Mouse (Mus musculus): ENCODE measurements around the gene Dcun1d5. TPM values are rescaled to one million over a fixed set of nuclear protein-coding genes. Genes with fewer than 3 reads are reported as not detected.
"Not testable (repeated sequence)": the region's sequence is repeated elsewhere in the genome, so short reads cannot be mapped to it uniquely, and the experiment has no call there.

Dcun1d5 gene
- polyA plus RNA-seq, 1 experiment from 2014 or later, result 111 TPM

DNA sequence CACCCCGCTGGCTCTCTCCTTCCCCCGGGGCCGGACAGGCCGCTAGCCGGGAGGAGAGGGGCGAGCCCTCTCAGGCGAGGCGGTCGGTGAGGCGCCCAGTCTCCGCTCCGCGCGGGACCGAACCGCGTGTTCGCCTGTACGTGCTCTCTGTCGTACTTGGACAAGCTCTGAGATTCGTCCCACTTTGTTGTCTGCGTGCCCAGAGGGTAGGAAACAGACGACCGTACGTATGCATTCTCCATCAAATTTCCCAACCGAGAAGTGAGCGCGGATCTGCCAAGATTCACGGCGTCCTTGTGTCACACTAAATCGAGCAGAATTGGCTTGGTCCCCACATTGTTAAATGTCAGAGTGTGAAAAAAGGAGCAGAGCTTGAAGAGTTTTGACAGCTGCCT is 574 bp downstream of the Dcun1d5 start:
- peaks cover under 1% of the 10 kb centered on the region; the same call in 1 of the 2 replicates for H3K36me3 ChIP-seq (ENCODE audit: control insufficient read depth, insufficient read depth, low read length)
- ATAC-seq (ENCODE audit: low read depth), result peak; percentile 76

DNA sequence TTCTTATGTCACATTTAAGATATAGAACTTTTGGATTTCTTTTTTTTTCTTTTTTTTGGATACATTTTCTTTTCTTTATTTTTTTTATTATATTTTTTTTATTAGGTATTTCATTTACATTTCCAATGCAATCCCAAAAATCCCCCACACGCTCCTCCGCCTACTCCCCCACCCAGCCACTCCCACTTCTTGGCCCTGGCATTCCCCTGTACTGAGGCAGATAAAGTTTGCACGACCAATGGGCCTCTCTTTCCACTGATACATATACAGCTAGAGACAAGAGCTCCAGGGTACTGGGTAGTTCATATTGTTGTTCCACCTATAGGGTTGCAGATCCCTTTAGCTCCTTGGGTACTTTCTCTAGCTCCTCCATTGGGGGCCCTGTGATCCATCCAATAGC is 6.4 kb downstream of the Dcun1d5 start:
- H3K27me3 ChIP-seq (ENCODE audit: control insufficient read depth, insufficient read depth, low read depth, low read length); H3K4me3 ChIP-seq (ENCODE audit: low read length); H3K27ac ChIP-seq (ENCODE audit: low read length); H3K9me3 ChIP-seq (ENCODE audit: control insufficient read depth, low read length); H3K4me2 ChIP-seq (ENCODE audit: low read depth, low read length); H3K9ac ChIP-seq (ENCODE audit: low read length); ATAC-seq (ENCODE audit: low read depth); H3K4me1 ChIP-seq (replicated peaks; ENCODE audit: control insufficient read depth, insufficient read depth, low read length); H3K36me3 ChIP-seq (ENCODE audit: control insufficient read depth, insufficient read depth, low read length): not testable (repeated sequence)
- 83% methylated on average over 3 of the region's 3 CpGs for WGBS

More for the DNA sequence above, 574 bp downstream of the Dcun1d5 start:
- WGBS, result under 1% methylated on average over 26 of the region's 31 CpGs
- Histone ChIP-seq H3K4me2 (ENCODE audit: low read depth, low read length) (peak overlapping the region; percentile 60), H3K9ac (ENCODE audit: low read length) (peak overlapping the region; percentile 85), H3K27me3 (ENCODE audit: control insufficient read depth, insufficient read depth, low read depth, low read length) (no peaks in the 10 kb centered on the region), H3K27ac (ENCODE audit: low read length) (peak overlapping the region; percentile 93), H3K9me3 (ENCODE audit: control insufficient read depth, low read length) (no peaks in the 10 kb centered on the region), H3K4me3 (ENCODE audit: low read length) (peak overlapping the region; percentile 82), H3K4me1 (replicated peaks; ENCODE audit: control insufficient read depth, insufficient read depth, low read length) (peaks cover 9% of the 10 kb centered on the region)

DNA sequence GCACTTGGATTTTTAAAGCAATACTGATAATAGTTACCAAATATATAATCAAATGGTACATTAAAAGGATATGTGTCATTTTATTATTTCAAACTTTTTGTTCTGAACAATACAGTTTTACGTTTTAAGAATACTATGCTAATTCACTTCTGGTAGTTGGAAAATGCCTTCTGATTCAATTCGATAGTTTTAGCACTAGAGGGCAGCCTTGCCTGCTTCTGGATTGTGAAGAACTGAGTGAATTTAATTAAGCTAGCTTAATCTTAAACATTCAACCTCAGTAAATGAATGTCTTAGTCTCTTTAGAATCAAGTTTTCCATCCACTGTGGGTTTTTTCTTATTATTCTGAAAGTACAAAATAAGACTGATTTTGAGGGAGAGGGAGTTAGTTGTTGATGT is 31.9 kb downstream of the Dcun1d5 start:
- 41% methylated on average over 2 of the region's 2 CpGs for WGBS
- H3K27ac ChIP-seq (ENCODE audit: low read length), result no peak overlapping the region
- no peak for ATAC-seq (ENCODE audit: low read depth)
- no peaks in the 10 kb centered on the region for H3K9me3 ChIP-seq (ENCODE audit: control insufficient read depth, low read length)
- H3K4me3 ChIP-seq (ENCODE audit: low read length), result no peak overlapping the region
- H3K27me3 ChIP-seq (ENCODE audit: control insufficient read depth, insufficient read depth, low read depth, low read length), result no peaks in the 10 kb centered on the region
- H3K36me3 ChIP-seq (ENCODE audit: control insufficient read depth, insufficient read depth, low read length), result peaks cover 5% of the 10 kb centered on the region
- no peak overlapping the region for H3K9ac ChIP-seq (ENCODE audit: low read length)
- no peaks in the 10 kb centered on the region for H3K4me1 ChIP-seq (replicated peaks; ENCODE audit: control insufficient read depth, insufficient read depth, low read length)
- H3K4me2 ChIP-seq (ENCODE audit: low read depth, low read length), result no peak overlapping the region

DNA sequence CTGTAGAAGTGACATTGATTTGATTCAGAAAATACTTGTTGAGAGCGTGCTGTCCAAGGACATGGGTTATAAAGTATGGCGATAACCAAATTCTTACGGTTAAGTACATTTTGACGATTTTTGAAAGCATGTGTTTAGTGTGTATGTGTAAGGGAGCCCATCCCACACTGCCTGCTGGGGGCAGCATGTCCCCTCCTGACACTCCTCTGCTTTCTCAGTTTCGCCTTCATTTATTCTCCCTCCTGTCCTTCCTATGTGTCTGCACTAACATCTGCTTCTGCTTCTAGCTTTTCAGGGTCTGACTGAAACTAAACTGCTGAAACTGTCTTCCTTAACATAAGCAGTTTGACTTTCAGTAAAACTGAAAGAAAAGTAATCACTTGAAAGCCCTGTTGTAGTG is 36.7 kb downstream of the Dcun1d5 start:
- Histone ChIP-seq H3K27me3 (ENCODE audit: control insufficient read depth, insufficient read depth, low read depth, low read length) (no peaks in the 10 kb centered on the region), H3K4me1 (replicated peaks; ENCODE audit: control insufficient read depth, insufficient read depth, low read length) (no peaks in the 10 kb centered on the region), H3K4me2 (ENCODE audit: low read depth, low read length) (no peak overlapping the region), H3K27ac (ENCODE audit: low read length) (peak overlapping the region; percentile 20; the same call in 1 of the 2 replicates), H3K4me3 (ENCODE audit: low read length) (no peak overlapping the region), H3K36me3 (ENCODE audit: control insufficient read depth, insufficient read depth, low read length) (no peaks in the 10 kb centered on the region; the same call in 1 of the 2 replicates), H3K9me3 (ENCODE audit: control insufficient read depth, low read length) (no peaks in the 10 kb centered on the region), H3K9ac (ENCODE audit: low read length) (no peak overlapping the region)
- ATAC-seq (ENCODE audit: low read depth), result no peak
- 79% methylated on average over 5 of the region's 5 CpGs for WGBS

DNA sequence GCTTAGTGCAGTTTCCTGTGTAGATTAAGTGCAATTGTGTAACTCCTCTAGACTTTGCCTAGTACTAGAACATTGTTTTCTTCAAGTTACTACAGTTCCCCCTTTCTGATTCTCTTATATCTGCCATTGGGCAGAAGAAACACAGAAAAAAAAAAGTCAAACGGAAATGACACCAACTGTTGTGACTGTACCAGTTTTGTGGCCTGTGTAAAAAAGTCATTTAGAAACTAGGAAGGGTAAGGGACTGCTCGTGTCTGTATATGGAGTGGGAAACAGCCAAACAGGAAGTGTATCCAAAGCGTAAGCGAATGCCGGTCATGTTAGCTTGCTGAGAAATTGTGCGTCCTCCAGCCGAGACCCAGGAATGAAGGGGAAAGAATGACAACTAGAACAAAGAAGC is 37.1 kb downstream of the Dcun1d5 start:
- Histone ChIP-seq H3K4me3 (ENCODE audit: low read length) (no peak overlapping the region), H3K27me3 (ENCODE audit: control insufficient read depth, insufficient read depth, low read depth, low read length) (no peaks in the 10 kb centered on the region), H3K9me3 (ENCODE audit: control insufficient read depth, low read length) (no peaks in the 10 kb centered on the region), H3K36me3 (ENCODE audit: control insufficient read depth, insufficient read depth, low read length) (no peaks in the 10 kb centered on the region; the same call in 1 of the 2 replicates), H3K9ac (ENCODE audit: low read length) (no peak overlapping the region), H3K27ac (ENCODE audit: low read length) (no peak overlapping the region), H3K4me2 (ENCODE audit: low read depth, low read length) (no peak overlapping the region), H3K4me1 (replicated peaks; ENCODE audit: control insufficient read depth, insufficient read depth, low read length) (no peaks in the 10 kb centered on the region)
- no peak for ATAC-seq (ENCODE audit: low read depth)
- WGBS, result 71% methylated on average over 7 of the region's 7 CpGs

DNA sequence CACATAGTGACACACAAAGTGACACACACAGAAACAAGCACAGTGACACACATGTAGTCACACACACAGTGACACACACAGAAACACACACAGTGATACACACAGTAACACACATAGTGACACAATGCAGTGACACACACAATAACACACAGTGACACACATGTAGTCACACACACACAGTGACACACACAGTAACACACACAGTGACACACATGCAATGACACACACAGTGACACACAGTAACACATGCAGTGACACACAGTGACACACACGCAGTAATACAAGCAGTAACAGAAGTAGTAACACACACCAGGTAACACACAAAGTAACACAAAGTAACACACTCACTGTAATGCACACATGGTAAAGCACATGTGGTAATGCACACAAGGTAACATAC is 54.3 kb downstream of the Dcun1d5 start:
- H3K36me3 ChIP-seq (ENCODE audit: control insufficient read depth, insufficient read depth, low read length), result no peaks in the 10 kb centered on the region
- ATAC-seq (ENCODE audit: low read depth), result no peak
- H3K4me3 ChIP-seq (ENCODE audit: low read length), result no peak overlapping the region
- no peaks in the 10 kb centered on the region for H3K27me3 ChIP-seq (ENCODE audit: control insufficient read depth, insufficient read depth, low read depth, low read length)
- H3K4me2 ChIP-seq (ENCODE audit: low read depth, low read length), result no peak overlapping the region
- 91% methylated on average over 1 of the region's 1 CpGs for WGBS
- no peak overlapping the region for H3K27ac ChIP-seq (ENCODE audit: low read length)
- no peak overlapping the region for H3K9ac ChIP-seq (ENCODE audit: low read length)
- no peaks in the 10 kb centered on the region for H3K9me3 ChIP-seq (ENCODE audit: control insufficient read depth, low read length)
- H3K4me1 ChIP-seq (replicated peaks; ENCODE audit: control insufficient read depth, insufficient read depth, low read length), result no peaks in the 10 kb centered on the region

DNA sequence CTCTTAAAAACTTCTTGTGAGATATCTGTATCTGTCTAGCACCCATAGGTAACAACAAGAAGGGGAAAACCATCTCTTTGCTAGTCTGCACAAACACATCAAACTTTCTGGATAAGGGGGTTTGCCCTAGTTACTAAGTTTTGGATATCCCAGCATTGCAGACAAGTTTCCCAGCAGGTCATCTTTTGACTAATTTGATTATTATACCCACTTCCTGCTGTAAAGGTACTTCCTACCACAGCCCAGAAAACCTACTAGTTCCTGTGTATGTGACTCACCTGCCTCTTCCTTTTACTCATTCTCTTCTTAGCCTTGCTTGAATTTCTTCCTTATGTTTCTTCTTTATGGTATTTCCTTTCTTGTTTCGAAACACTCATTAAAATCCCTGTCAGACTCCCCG is 55.6 kb downstream of the Dcun1d5 start:
- H3K36me3 ChIP-seq (ENCODE audit: control insufficient read depth, insufficient read depth, low read length), result no peaks in the 10 kb centered on the region
- no peak for ATAC-seq (ENCODE audit: low read depth)
- H3K4me2 ChIP-seq (ENCODE audit: low read depth, low read length), result no peak overlapping the region
- H3K4me3 ChIP-seq (ENCODE audit: low read length), result no peak overlapping the region
- no peaks in the 10 kb centered on the region for H3K9me3 ChIP-seq (ENCODE audit: control insufficient read depth, low read length)
- H3K27ac ChIP-seq (ENCODE audit: low read length), result no peak overlapping the region
- H3K9ac ChIP-seq (ENCODE audit: low read length), result no peak overlapping the region
- H3K27me3 ChIP-seq (ENCODE audit: control insufficient read depth, insufficient read depth, low read depth, low read length), result no peaks in the 10 kb centered on the region
- H3K4me1 ChIP-seq (replicated peaks; ENCODE audit: control insufficient read depth, insufficient read depth, low read length), result no peaks in the 10 kb centered on the region
- WGBS, result 80% methylated on average over 2 of the region's 2 CpGs

DNA sequence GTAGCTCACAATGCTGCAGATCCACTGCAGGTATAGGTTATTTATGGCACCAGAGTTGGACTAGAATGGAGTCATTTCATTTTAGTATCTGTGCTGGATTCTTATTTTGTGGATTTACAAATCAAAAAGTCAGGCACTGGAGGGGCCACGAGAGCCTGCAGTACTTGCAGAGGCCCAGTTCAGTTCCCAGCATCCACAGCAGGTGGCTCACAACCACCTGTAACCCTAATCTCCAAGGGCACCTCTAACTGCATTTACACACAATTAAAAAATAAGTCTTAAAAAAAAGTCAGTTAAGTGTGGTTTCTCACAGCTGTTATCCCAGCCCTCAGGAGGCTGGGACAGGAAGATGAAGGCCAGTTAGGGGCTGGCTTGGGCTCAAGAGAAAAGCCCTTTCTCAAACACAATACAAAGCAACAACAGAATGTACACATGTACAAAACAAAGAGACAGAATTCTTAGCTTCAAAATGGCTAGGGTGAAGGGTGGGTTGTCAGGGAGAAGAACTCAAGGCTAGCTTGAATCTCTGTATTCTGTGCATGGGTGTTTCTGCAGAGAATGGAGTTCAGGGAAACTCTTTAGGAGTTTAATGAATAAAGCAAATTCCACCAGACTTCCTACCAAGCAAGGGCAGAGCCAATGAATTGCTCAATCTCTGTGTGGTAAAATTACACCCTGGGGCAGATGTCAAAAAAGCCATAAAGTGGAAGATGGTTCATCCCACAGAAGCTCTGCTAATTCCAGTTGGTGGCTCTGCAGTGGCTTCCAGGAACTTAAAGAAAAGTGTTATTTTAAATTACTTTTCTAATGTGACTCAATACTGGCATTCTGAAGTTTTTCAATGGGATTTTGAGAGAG is 68.7 kb downstream of the Dcun1d5 start:
- Histone ChIP-seq H3K27me3 (ENCODE audit: control insufficient read depth, insufficient read depth, low read depth, low read length) (no peaks in the 10 kb centered on the region), H3K4me1 (replicated peaks; ENCODE audit: control insufficient read depth, insufficient read depth, low read length) (no peaks in the 10 kb centered on the region), H3K36me3 (ENCODE audit: control insufficient read depth, insufficient read depth, low read length) (no peaks in the 10 kb centered on the region), H3K27ac (ENCODE audit: low read length) (no peak overlapping the region), H3K9ac (ENCODE audit: low read length) (no peak overlapping the region), H3K4me2 (ENCODE audit: low read depth, low read length) (no peak overlapping the region), H3K4me3 (ENCODE audit: low read length) (no peak overlapping the region), H3K9me3 (ENCODE audit: control insufficient read depth, low read length) (no peaks in the 10 kb centered on the region)
- 60% methylated on average over 1 of the region's 1 CpGs for WGBS
- no peak for ATAC-seq (ENCODE audit: low read depth)
